Mouse (Mus musculus) layer of hippocampus, postnatal 36 days (tissue): ENCODE data around the gene Clca3a1. TPM values are rescaled to one million over a fixed set of nuclear protein-coding genes. Genes with fewer than 3 reads are reported as not detected.

ENCODE experiments used
- DNase-seq, 2 experiments: peaks; one replicate each; pipeline ENCODE4 v3.0.0; 2022
- total RNA-seq, 2 experiments: library from RNA; stranded (reverse); gene quantifications; 2 replicates each; pipeline ENCODE4 v1.2.3; 2021

The Clca3a1 gene
- total RNA-seq, 2 experiments from 2014 or later, result 0.10 TPM; not detected in 1

GRCm38 (mm10) chr3:144679701-144680159, 81.0 kb downstream of the Clca3a1 start:
- DNase-seq, result no peak

Other genes with a start within 250 kb of the Clca3a1 start
- 10 to 100 TPM; 45.4 to 47.8 TPM for gene Hs2st1, start 190.8 kb downstream of the Clca3a1 start, total RNA-seq
- 100 to 1,000 TPM; 226 to 249 TPM for gene Selenof, start 190.7 kb downstream of the Clca3a1 start, total RNA-seq
- 10 to 100 TPM; 61.6 to 63.1 TPM for gene Sh3glb1, start 40.6 kb downstream of the Clca3a1 start, total RNA-seq
- not detected for gene Clca3a2, start 58.5 kb upstream of the Clca3a1 start, total RNA-seq
- not detected for gene Clca3b, start 88.4 kb upstream of the Clca3a1 start, total RNA-seq
- not detected for gene Clca4b, start 171.6 kb upstream of the Clca3a1 start, total RNA-seq
- not detected for gene Clca4a, start 214.1 kb upstream of the Clca3a1 start, total RNA-seq